Mouse (Mus musculus) cerebellum, adult (tissue): ENCODE results near the gene Ncapg2.

Experiments
- ATAC-seq: cut with Nextera tagmentation; 2 replicates; pipeline ENCODE4 v1.9.2; 2017; ENCODE audit warnings: mild to moderate bottlenecking, moderate library complexity, mixed read lengths; ENCODE audit not compliant: insufficient number of reproducible peaks, low FRiP score, low TSS enrichment

The Ncapg2 gene

GRCm38 (mm10) chr12:116405045-116405835 lies at the start of gene Ncapg2:
Gene Ncapg2 (plus strand): TSS chr12:116405402.
- ATAC-seq: peak; percentile 91

- ATAC-seq: no peak
Measured at GRCm38 (mm10) chr12:116362091-116362490, 43.1 kb upstream of the Ncapg2 start.

DNA sequence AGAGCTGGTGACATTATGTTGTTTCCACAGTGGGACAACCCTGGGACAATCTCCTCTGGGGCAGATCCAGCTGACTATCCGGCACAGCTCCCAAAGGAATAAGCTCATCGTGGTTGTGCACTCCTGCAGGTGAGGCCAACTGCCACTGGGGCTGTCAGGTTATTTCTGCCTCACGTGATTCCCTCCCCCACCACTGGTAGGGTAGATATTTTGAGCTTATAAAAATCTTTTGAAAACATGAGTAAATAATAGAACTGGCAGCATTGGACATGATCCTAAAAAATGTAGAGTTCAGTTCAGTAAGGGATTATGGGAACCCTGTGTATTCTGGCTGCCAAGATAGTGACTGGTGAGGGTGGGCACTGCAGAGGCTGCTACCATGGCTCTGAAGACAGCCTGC lies 38.3 kb upstream of the Ncapg2 start:
- ATAC-seq: no peak

- ATAC-seq: no peak
Measured at GRCm38 (mm10) chr12:116367346-116367745, 37.9 kb upstream of the Ncapg2 start.

DNA sequence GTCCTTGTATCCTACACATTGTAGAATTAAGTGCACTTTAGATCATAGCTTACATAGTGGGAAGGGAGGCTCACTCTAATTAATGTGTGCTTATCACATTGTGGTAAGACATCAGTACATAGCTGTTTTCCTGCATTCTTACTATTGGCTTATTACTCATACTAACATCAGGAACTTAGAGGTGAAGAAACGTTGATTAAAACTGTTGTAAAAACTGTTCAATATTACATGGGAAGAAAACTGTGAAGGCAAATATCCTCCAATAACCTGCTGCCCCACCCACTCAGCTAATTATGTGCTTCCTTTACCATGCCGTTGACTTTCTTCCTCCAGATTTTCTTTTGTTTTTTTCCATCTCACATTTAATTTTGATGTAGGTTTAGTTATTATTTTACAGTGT lies 36.3 kb upstream of the Ncapg2 start:
- no peak for ATAC-seq

GRCm38 (mm10) chr12:116383101-116383500 lies 22.1 kb upstream of the Ncapg2 start:
- peak; percentile 75 for ATAC-seq

DNA sequence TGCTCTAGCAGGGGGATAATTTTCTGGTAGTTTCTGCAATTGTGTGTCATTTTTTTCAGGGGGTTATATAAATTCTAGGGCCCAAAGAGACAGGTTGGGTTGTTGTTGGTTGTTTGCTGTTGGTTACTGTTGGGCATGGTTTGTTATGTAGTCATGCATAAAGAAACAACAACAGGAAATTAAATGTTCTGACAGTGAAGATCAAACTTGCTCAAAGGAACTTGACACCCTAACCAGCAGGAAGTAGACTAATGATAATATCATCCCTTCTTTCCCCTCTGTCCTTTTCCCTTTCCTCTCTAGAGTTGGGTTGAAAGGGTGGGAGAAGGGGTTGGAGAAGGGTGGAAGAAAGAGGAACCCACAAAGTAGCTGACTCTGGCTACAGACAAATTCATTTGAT lies 21.2 kb upstream of the Ncapg2 start:
- no peak for ATAC-seq

- no peak for ATAC-seq
Measured at GRCm38 (mm10) chr12:116386802-116387201, 18.4 kb upstream of the Ncapg2 start.

DNA sequence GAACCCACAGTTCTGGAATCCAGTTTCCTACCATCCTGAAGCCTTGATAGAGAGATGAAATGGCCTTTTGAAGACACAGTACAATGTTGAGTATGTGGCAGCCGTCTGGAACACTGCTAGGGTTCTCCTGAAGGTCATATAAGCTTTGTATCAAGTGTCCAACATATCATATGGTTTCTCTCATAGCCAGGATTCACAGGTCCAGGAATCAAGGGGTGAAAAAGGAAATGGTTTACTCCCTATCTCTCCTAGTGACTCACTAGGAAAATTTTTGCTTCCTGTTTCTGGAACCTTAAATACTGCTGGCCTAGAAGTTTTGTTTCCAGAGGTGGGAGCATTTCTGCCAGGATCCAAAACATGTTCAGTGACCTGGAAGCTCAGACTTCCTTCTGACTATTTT lies 15.3 kb upstream of the Ncapg2 start:
- no peak for ATAC-seq

DNA sequence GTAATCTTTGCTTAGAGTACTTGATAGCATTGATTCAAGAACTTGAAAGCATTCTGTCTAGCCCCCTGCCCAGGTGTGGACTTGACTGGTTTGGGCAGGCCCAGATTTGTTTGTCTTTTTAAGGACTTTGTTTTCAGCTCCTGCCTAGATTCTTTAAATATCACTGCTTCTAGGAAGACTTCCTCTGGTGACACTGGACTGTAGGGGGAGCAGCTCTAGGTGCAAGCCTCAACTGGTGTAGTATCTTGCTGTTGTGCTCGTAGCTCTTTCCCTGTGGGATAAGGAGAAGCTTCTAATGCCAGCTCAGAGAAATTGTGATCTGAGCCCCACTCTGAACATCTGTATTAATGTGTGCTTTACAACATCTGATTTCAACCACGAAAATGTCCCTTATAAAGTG lies 10.9 kb upstream of the Ncapg2 start:
- ATAC-seq: no peak

GRCm38 (mm10) chr12:116395312-116395711 lies 9.9 kb upstream of the Ncapg2 start:
- no peak for ATAC-seq

DNA sequence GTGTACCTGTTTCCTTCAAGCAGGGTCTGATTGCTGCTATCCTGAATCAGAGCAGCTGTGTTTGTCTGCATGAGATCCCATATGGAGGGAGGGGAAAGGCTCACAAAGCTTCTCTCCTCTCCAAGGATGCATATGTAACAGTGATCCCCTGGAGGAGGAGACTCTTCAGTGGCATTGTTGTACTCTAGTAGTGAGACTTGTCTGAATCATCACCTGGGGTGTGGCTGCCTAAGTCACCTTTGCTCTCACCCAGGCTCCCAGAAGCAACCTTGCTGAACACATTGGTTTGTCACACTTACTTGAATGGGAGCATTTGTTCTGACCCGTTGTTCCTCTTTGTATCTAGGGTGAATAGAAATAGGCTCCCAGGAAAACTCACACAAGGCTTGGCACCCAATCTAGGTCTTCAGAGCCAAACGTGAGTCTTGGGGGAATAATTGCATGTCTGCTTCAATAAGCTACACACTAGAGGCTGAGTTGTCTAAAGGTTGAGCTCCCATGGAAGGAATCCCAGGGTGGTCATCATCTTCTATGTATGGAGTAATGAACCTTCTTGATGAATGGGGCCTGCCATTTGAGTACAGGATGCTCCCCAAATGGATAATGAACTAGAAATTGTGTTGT lies 9.0 kb upstream of the Ncapg2 start:
- ATAC-seq: no peak

DNA sequence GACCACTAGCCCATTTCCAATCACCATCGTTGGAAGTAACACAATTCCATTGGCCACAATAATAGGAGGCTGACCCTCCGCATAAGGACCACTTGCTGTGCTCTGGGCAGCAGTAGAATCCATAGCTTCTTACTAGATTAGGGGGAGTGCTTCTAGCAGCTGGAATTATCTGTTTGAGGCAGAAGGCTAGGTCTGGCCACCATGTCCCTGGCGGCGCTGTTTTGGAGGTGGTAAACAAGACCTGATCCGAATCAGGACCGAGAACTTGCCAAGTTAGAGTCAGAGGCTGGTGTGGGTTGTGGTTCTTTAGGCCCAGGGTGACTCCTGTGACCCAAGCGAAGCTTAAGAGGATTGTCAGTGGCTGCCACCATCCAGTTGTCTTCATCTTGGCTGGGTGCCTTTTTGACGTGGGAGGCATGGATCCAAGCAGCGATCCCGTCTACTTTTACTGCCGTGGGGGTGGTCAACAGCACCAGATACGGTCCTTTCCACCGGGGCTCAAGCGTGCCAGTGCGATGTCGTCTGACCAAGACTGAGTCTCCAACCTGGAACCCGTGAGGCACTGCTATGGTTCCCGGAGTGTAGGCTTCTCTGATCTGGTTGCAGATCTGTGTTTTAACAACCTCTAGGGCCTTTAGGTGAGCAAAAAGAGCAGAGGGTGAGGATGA lies 1.1 kb upstream of the Ncapg2 start:
- no peak for ATAC-seq

DNA sequence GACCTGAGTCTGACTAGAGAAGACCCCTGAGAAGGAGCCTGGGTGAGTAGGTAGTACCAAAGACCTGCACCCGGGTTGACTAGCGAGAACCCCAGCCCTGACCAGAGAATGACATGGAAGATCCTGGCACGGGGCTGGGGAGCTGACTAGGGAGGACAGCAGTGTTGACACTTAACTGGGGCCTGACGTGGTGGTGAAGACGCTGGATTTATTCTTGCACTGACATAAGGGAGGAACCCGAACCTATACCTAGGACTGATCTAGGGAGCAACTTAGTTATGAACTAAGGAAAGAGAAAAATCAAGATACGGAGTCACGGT lies 594 bp downstream of the Ncapg2 start:
- ATAC-seq: peak; percentile 8; the same call in 1 of the 2 replicates

GRCm38 (mm10) chr12:116407883-116408282 lies 2.7 kb downstream of the Ncapg2 start:
- no peak for ATAC-seq

DNA sequence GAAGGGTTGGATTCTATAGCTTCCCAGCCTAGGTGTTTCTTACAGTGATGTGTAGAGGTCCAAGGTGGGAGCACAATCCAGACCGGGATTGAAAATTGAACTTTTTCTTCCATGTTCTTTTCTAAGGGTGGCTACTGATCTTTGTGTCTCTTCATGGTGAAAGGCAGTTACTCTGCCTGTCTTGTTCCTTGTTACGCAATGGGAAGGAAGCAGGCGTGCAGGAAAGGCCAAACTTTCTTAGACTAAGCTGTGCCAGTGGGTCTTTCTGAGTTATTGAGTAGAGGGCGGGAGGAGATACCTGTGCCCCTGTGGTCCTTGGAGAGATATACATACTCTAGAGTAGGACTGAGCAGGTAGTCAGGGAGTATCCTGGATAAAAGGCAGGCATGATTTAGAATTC lies 9.7 kb downstream of the Ncapg2 start:
- no peak for ATAC-seq

DNA sequence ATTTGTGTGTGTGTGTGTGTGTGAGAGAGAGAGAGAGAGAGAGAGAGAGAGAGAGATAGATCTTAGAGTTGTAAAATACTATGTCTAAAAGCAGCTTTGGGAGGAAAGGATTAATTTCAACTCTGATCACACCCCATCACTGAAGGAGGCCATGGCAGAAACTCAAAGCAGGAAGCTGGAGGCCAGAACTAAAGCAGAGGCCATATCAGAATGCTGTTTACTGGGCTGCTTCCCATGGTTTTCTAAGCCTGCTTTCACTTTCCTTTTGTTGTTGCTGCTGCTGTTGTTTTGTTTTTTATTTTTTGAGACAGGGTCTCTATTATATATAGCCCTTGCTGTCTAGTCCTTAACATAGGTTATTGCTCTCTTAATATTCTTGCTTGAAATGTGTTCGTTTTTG lies 11.3 kb downstream of the Ncapg2 start:
- no peak for ATAC-seq

DNA sequence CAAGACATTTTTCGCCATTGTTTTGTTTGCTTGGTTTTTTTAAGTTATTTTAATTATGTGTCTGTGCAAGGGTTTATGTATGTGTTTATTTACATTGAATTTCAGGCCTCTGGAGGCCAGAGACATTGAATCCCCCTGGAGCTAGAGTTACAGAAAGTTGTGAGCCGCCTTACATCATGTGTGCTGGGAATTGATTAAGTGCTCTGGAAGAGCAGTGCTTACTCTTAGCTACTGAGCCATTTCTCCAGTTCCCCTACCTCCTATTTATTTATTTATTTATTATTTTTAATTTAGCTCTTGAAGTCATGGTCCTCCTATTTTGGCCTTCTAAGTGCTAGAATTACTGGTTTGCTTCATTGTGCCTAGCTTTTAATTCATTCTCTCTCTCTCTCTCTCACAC lies 16.5 kb downstream of the Ncapg2 start:
- no peak for ATAC-seq

DNA sequence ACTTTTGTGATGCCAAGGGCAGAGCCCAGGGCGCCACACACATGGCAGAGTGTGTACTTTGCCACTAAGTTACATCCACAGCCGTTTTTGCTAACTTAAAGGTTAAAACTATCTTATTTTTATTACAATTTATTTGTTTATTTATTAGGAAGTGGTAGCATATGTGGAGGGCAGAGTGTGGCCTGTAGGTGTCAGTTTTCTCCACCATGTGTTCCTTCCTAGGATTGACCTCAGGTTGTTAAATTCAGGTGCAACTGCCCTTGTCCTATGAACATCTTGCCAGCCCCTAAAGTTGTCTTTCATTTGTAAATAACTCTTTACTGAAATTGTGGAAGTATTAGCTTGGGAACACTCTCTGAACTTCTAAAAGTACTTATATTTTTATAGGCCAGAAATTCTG lies 20.2 kb downstream of the Ncapg2 start:
- no peak for ATAC-seq

GRCm38 (mm10) chr12:116433742-116434141 lies 28.5 kb downstream of the Ncapg2 start:
- no peak for ATAC-seq

DNA sequence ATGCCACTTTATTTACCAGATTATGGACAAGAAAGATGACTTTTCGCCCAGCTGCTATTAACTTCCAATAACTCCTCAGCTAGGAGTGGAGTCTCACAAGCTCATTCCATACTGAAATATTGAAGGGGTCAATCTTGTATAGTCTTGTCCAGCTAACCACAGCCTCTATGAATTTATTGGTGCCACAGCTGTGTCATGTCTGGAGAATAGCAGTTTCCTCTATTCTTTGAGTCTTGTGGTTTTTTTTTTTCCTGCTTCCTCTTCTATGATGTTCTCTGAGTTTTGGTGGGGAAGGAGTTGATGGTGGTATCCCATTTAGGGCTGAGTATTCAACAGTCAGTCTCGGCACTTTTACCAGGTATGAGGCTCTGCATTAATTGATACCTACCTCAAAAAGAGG lies 30.0 kb downstream of the Ncapg2 start:
- ATAC-seq: no peak

DNA sequence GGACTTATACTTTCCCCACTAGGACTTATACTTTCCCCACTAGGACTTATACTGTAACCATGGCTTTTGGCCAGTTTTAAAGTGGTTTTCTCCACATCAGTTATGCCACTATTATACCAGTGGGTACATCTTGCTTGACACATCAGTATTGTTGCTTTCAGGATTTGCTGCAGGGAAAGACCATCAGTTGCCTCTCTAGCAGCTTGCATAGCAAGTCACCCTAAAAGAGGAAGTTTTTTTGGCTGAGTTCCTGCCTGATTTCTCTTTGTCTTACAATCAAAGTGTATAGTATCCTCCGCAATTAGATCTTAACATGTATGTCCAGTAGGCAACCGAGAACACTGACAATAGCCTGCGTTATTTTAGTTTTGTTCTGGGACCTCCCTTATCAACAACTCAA lies 30.9 kb downstream of the Ncapg2 start:
- no peak for ATAC-seq
